Mouse (Mus musculus) splenic B cell, adult 2 months (primary cell): Measurements from ENCODE around the gene Dhrs7b.
"Not testable (repeated sequence)": the region's sequence is repeated elsewhere in the genome, so short reads cannot be mapped to it uniquely, and the experiment has no call there.

Source experiments
- DNase-seq: peaks from one replicate; pipeline ENCODE4 v3.0.0-alpha.2; 2011; ENCODE audit warnings: low read depth, low spot score
- H3K27me3 ChIP-seq: 2 replicates; pipeline ENCODE4 v1.6.1; 2012; ENCODE audit warnings: mild to moderate bottlenecking, low read length, moderate library complexity, mixed read lengths; ENCODE audit not compliant: control insufficient read depth, poor library complexity, insufficient read depth, severe bottlenecking
- H3K36me3 ChIP-seq: 2 replicates; pipeline ENCODE4 v1.6.1; 2012; ENCODE audit warnings: mild to moderate bottlenecking, low read length, moderate library complexity, mixed read lengths; ENCODE audit not compliant: control insufficient read depth, poor library complexity, insufficient read depth, severe bottlenecking

Gene Dhrs7b

DNA sequence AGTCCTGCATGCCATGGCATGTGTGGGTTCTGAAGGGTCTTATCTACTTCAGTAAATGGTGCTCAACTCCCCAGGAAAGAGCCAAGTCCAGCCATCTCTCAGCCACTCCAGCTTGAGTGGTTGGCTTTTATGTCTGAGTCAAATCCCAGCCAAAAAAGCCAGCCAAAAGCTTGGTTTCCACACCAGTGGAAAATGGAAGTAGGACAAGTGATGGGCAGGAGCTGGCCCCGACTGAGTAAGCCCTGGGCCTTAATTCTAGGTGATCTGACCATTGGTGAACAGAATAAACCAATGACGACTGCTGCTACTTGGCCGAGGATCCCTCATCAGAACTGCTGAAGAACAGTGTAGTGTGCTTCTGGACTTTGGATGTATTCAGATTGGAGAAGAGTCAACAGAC, 37.0 kb downstream of the Dhrs7b start:
- no peaks in the 10 kb centered on the region for H3K27me3 ChIP-seq
- no peaks in the 10 kb centered on the region; the same call in 1 of the 2 replicates for H3K36me3 ChIP-seq
- no peak for DNase-seq

DNA sequence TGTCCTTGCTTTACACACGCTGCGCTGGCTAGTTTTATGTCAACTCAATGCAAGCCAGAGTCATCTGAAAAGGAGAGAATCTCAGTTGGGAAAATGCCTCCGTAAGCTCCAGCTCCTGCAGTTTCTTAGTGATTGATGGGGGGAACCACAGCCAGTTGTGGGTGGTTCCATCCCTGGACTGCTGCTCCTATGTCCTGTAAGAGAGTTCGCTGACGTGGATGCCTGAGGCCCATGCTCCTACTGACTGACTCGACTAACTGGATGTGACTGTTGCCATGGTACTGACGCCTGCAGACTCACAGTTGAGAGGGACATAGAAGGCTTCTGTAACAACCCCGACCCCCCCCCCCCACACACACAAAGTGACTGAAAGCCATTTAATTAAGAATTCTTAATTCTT, 37.5 kb downstream of the Dhrs7b start:
- Histone ChIP-seq H3K27me3 (no peaks in the 10 kb centered on the region), H3K36me3 (no peaks in the 10 kb centered on the region; the same call in 1 of the 2 replicates)
- DNase-seq = no peak

GRCm38 (mm10) chr11:60869471-60869870, 39.0 kb downstream of the Dhrs7b start:
- H3K27me3 ChIP-seq, DNase-seq: not testable (repeated sequence)

GRCm38 (mm10) chr11:60871409-60871808, 41.0 kb downstream of the Dhrs7b start:
- Histone ChIP-seq H3K27me3 (no peaks in the 10 kb centered on the region), H3K36me3 (no peaks in the 10 kb centered on the region)
- DNase-seq = no peak

More at GRCm38 (mm10) chr11:60869471-60869870, 39.0 kb downstream of the Dhrs7b start:
- H3K36me3 ChIP-seq = not testable (repeated sequence)

GRCm38 (mm10) chr11:60873101-60873500, 42.7 kb downstream of the Dhrs7b start:
- Histone ChIP-seq H3K27me3 (no peaks in the 10 kb centered on the region), H3K36me3 (no peaks in the 10 kb centered on the region)
- no peak for DNase-seq

DNA sequence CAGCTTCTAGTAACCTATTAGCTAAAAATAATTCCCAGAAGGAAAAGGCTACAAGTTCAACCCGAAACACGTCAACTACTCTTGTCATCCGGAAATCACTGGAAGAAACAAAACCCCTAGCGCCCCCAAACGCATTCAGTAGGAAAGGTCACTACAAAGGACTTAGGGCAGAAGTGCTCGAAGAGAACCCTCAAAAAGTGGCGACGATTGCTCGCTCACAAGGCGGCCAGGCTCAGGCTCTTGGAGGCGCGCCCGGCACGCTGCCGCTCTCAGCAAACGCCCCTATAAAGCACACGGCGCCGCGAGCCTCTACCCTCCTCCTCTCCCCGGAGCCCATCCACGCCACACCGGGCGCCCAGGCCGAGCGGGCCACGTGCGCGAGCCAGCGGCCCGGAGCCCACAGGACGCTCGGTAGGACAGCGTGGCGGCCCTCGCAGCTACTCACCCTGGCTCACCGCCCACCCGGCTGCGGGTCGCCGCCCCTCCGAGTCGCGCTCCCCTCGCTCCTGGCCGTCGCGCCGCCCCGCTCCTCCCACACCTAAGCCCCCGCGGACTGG, 47.7 kb downstream of the Dhrs7b start:
- DNase-seq = peak; percentile 59
- no peaks in the 10 kb centered on the region for H3K27me3 ChIP-seq
- no peaks in the 10 kb centered on the region for H3K36me3 ChIP-seq

GRCm38 (mm10) chr11:60878675-60879294, 48.4 kb downstream of the Dhrs7b start, which contains the start of gene Tmem11:
Tmem11 (minus strand) TSS chr11:60879272.
- Histone ChIP-seq H3K36me3 (no peaks in the 10 kb centered on the region), H3K27me3 (no peaks in the 10 kb centered on the region)
- peak; percentile 96 for DNase-seq

GRCm38 (mm10) chr11:60879423-60879822, 49.0 kb downstream of the Dhrs7b start:
- Histone ChIP-seq H3K27me3 (no peaks in the 10 kb centered on the region), H3K36me3 (no peaks in the 10 kb centered on the region)
- DNase-seq = peak; percentile 84

- no peaks in the 10 kb centered on the region for H3K27me3 ChIP-seq
- DNase-seq = no peak
These were observed 50.1 kb downstream of the Dhrs7b start for GRCm38 (mm10) chr11:60880559-60880958.

GRCm38 (mm10) chr11:60882386-60882785, 52.0 kb downstream of the Dhrs7b start:
- Histone ChIP-seq H3K27me3 (no peaks in the 10 kb centered on the region), H3K36me3 (no peaks in the 10 kb centered on the region)
- DNase-seq = no peak

More at GRCm38 (mm10) chr11:60880559-60880958, 50.1 kb downstream of the Dhrs7b start:
- H3K36me3 ChIP-seq = no peaks in the 10 kb centered on the region

GRCm38 (mm10) chr11:60886986-60887385, 56.6 kb downstream of the Dhrs7b start:
- not testable (repeated sequence) for H3K36me3 ChIP-seq, H3K27me3 ChIP-seq, DNase-seq

- no peaks in the 10 kb centered on the region for H3K27me3 ChIP-seq
- no peak for DNase-seq
- H3K36me3 ChIP-seq = no peaks in the 10 kb centered on the region
These were observed 59.4 kb downstream of the Dhrs7b start for GRCm38 (mm10) chr11:60889861-60890260.

DNA sequence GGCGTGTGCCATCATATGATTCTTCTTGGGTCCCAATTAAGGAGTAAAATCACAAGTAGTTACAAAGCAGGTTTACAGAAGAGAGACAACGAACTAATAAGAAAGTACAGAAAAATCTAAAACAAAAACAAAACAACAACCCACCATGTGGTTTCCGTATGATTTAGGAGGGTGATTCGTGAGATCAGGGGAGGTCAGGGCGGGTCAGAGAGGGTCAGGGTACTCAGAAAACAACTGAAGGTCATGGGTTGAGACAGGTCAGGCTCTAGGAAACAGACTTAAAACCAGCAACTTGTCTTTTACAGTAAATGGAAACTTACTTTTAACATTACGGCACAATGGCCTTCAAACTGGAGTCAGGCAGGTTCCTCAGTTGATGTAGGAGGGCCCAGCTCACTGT, 59.9 kb downstream of the Dhrs7b start:
- no peak for DNase-seq
- Histone ChIP-seq H3K36me3 (no peaks in the 10 kb centered on the region), H3K27me3 (no peaks in the 10 kb centered on the region)

DNA sequence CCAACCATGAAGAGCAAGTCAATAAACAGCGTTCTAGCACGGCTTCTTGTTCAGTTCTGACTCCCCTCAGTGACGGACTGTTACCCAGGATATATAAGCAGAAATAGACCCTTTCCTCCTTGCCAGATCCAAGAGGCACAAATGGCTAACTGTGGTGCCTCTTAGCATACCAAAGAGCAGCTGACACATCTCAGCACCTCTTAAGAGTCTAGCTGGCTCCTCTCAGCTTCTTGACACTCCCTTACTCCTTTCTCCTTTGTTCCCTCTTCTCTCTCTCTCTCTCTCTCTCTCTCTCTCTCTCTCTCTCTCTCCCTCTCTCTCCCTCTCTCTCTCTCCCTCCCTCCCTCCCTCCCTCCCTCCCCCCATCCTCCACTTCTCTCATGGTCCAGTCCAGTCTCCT, 60.3 kb downstream of the Dhrs7b start:
- no peaks in the 10 kb centered on the region for H3K27me3 ChIP-seq
- H3K36me3 ChIP-seq = no peaks in the 10 kb centered on the region
- DNase-seq = no peak

GRCm38 (mm10) chr11:60895915-60896314, 65.5 kb downstream of the Dhrs7b start:
- Histone ChIP-seq H3K36me3 (no peaks in the 10 kb centered on the region), H3K27me3 (no peaks in the 10 kb centered on the region)
- DNase-seq = no peak

DNA sequence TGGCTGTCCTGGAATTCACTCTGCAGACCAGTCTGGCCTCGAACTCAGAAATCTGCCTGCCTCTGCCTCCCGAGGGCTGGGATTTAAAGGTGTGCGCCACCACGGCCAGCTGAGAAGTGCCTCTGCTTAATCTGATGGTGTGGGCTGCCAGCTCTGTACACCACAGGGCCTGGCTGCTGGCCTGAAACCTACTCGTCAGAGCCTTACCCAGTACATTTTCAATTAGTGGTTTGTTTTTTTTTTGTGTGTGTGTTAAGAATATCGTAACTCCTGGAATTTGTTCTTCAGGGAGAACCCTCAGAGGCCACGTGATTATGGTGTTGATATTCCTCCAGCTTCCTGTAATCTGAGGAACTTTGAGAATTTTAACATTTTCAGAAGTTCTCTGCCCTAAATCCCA, 71.6 kb downstream of the Dhrs7b start:
- Histone ChIP-seq H3K36me3 (no peaks in the 10 kb centered on the region; the same call in 1 of the 2 replicates), H3K27me3 (no peaks in the 10 kb centered on the region)
- DNase-seq = no peak
